ENCODE assay signal across 12 mouse cellular contexts in genomic region chr14:120297833-120298232, GRCm38 (mm10). TPM values are rescaled to one million over a fixed set of nuclear protein-coding genes. Genes with fewer than 3 reads are reported as not detected.
A peak's percentile ranks its signal among the peaks of the same experiment; 100 is the strongest.
DNase-seq lines count a peak whose midpoint lies in the region; ATAC-seq and TF ChIP-seq lines count a peak whose summit lies in the region.
"Had no signal": no experiment of that assay in that cellular context is flagged by ENCODE, and none has a peak within 500 bp of the region (broad histone marks: within the 10 kb centered on the region; RNA-seq: fewer than 3 reads in every experiment).

No protein-coding gene starts in this region.

- no peak for TF ChIP-seq POLR2A in small intestine, adult 2 months (IDR thresholded peaks at IDR 0.05; ENCODE audit: low read depth, low read length)

- peak overlapping the region; percentile 17 for H3K9ac ChIP-seq in heart, embryonic 16.5 days (ENCODE audit: low read length)

- peaks cover 76% of the 10 kb centered on the region for H3K4me1 ChIP-seq in heart, embryonic 16.5 days (ENCODE audit: control insufficient read depth, insufficient read depth, low read length)
- peaks cover 36% of the 10 kb centered on the region; the same call in 1 of the 2 replicates for H3K4me1 ChIP-seq in small intestine, adult 2 months (ENCODE audit: control insufficient read depth, insufficient read depth, insufficient read length, low read length)

- WGBS in heart, embryonic 16.5 days: 40% methylated on average over 6 of the region's 6 CpGs
- 32% methylated on average over 6 of the region's 6 CpGs for WGBS in small intestine, adult 2 months

- peak overlapping the region; percentile 94 for H3K27ac ChIP-seq in gastrocnemius, adult 2 months
- peak overlapping the region; percentile 79 for H3K27ac ChIP-seq in left cerebral cortex, adult 2 months
- H3K27ac ChIP-seq in heart, embryonic 16.5 days (ENCODE audit: low read length): peak overlapping the region; percentile 94
- H3K27ac ChIP-seq in small intestine, adult 2 months (ENCODE audit: insufficient read depth, low read depth, low read length): peak overlapping the region; percentile 41; the same call in 1 of the 2 replicates

- peak overlapping the region; percentile 38 for H3K4me2 ChIP-seq in heart, embryonic 16.5 days (ENCODE audit: low read depth, low read length)
- H3K4me2 ChIP-seq: liver, embryonic 11.5 days had no signal

- H3K4me3 ChIP-seq in gastrocnemius, adult 2 months: peak overlapping the region; percentile 60
- no peak overlapping the region for H3K4me3 ChIP-seq in left cerebral cortex, adult 2 months
- H3K4me3 ChIP-seq in heart, embryonic 16.5 days (ENCODE audit: low read length): peak overlapping the region; percentile 22
- no peak overlapping the region for H3K4me3 ChIP-seq in small intestine, adult 2 months (ENCODE audit: low read depth, low read length)
- H3K4me3 ChIP-seq: megakaryocyte, embryonic 14.5 days had no signal

- peaks cover 3% of the 10 kb centered on the region; the same call in 1 of the 2 replicates for H3K36me3 ChIP-seq in heart, embryonic 16.5 days (ENCODE audit: control insufficient read depth, insufficient read depth)
- no peaks in the 10 kb centered on the region; the same call in 1 of the 2 replicates for H3K36me3 ChIP-seq in small intestine, adult 2 months (ENCODE audit: control insufficient read depth, insufficient read depth, low read length)

- intact Hi-C loops in gastrocnemius, adult 2 months (cut with DNase I): loop anchor here (2.0 to 5.0 kb wide), 2 partner anchors 21 to 39 kb away; no protein-coding TSS in a partner anchor
- intact Hi-C loops in left cerebral cortex, adult 2 months (cut with DNase I): no loop called here

- TF ChIP-seq CTCF in gastrocnemius, adult 2 months (IDR thresholded peaks at IDR 0.05): no peak
- TF ChIP-seq CTCF in left cerebral cortex, adult 2 months (IDR thresholded peaks at IDR 0.05): no peak
- no peak for TF ChIP-seq CTCF in small intestine, adult 2 months (IDR thresholded peaks at IDR 0.05; ENCODE audit: extremely low read depth, insufficient read length, insufficient replicate concordance, low read depth, low read length)

- no peak for DNase-seq in gastrocnemius, adult 2 months
- no peak for DNase-seq in gastrocnemius, adult 18-20 months (ENCODE audit: low spot score)
- no peak for DNase-seq in left cerebral cortex, adult 2 months (ENCODE audit: extremely low spot score in 1 of 2, low spot score in 2 of 2)
- no peak for DNase-seq in left cerebral cortex, adult 8-10 months (ENCODE audit: low spot score in 2 of 2)
- no peak for DNase-seq in thymus, postnatal 4 days
- no peak for DNase-seq in layer of hippocampus, postnatal 10 days (ENCODE audit: low spot score in 2 of 2)
- DNase-seq: cerebellum, adult 18-20 months; thymus, adult 2 months had no signal

- ATAC-seq in heart, embryonic 16.5 days (replicated peaks; ENCODE audit: extremely low read depth, insufficient read depth, low FRiP score): no peak

- no peaks in the 10 kb centered on the region for H3K27me3 ChIP-seq in heart, embryonic 16.5 days (ENCODE audit: control insufficient read depth, insufficient read depth, low read length)
- no peaks in the 10 kb centered on the region for H3K27me3 ChIP-seq in small intestine, adult 2 months (ENCODE audit: control insufficient read depth, insufficient read depth, low read length)
- H3K27me3 ChIP-seq: megakaryocyte, embryonic 14.5 days had no signal

- H3K9me3 ChIP-seq in heart, embryonic 16.5 days (replicated peaks; ENCODE audit: control insufficient read depth, low read length): no peaks in the 10 kb centered on the region
- H3K9me3 ChIP-seq: megakaryocyte, embryonic 14.5 days had no signal

RNA-seq across cellular contexts. Expression of gene Mbnl2, which starts 22.4 kb away (rescaled TPM):
- 100 to 1,000 TPM; 282 to 352 TPM for total RNA-seq in gastrocnemius, adult 2 months (2021)
- 100 to 1,000 TPM; 299 to 300 TPM for total RNA-seq in gastrocnemius, adult 18-20 months (2021)
- total RNA-seq in left cerebral cortex, adult 2 months (2021): 100 to 1,000 TPM; 248 to 251 TPM
- total RNA-seq in left cerebral cortex, adult 8-10 months (2022): 100 to 1,000 TPM; 222 to 278 (median 250) TPM
- polyA plus RNA-seq in heart, embryonic 16.5 days (2015; fragmentation: Nextera tagmentation; extraction: Ambion mirVana): 129 and 142 TPM in 2 replicates
- 29.8 and 41.7 TPM in 2 replicates for polyA plus RNA-seq in small intestine, adult 2 months (2012; rRNA removed)
- total RNA-seq in layer of hippocampus, postnatal 10 days (2021): 100 to 1,000 TPM; 126 to 132 TPM

Comparison
In these comparisons a context has a peak if more than half of its experiments do, and no peak if none do; other contexts are left out.
1. H3K27ac ChIP-seq: peak in every context shown above with its lines; median percentile 94 in gastrocnemius, adult 2 months; 94 in heart, embryonic 16.5 days; 79 in left cerebral cortex, adult 2 months; 41 in small intestine, adult 2 months.
2. H3K4me3 ChIP-seq: peak in gastrocnemius, adult 2 months (single experiment) and heart, embryonic 16.5 days (single experiment); none in left cerebral cortex, adult 2 months (single experiment) and small intestine, adult 2 months (single experiment).